Mouse (Mus musculus) gastrocnemius, postnatal 25 days (tissue): Measurements from ENCODE around the gene Speg. TPM values are rescaled to one million over a fixed set of nuclear protein-coding genes. Genes with fewer than 3 reads are reported as not detected.

Experiments
- DNase-seq: peaks from one replicate; pipeline ENCODE4 v3.0.0; 2022
- total RNA-seq, 2 experiments: library from RNA; stranded (reverse); gene quantifications; 1 replicate in 1 of 2; 2 replicates in 1 of 2; pipeline ENCODE4 v1.2.3; 2021

The Speg gene
- total RNA-seq, 2 experiments from 2014 or later, result 200 to 244 TPM

DNA sequence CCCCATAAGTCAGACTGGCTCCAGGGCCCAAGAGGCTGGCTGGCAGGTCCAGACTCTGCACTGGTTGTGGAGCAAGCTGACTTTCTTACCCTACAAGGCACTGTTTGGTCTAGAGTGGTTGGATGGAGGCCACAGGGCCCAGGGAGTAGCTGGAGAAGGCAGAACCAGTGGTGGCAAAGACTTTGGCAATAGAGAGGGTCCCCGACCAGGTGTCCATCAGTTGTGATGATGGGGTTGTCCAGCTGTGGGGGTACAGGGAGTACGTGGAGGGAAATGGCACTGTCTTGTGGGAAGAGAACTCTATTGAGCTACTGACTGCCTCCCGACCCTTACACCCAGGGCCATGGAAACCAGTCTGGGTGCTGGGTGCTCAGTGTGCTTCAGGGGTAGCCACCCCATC lies 18.7 kb downstream of the Speg start:
- DNase-seq, result no peak

DNA sequence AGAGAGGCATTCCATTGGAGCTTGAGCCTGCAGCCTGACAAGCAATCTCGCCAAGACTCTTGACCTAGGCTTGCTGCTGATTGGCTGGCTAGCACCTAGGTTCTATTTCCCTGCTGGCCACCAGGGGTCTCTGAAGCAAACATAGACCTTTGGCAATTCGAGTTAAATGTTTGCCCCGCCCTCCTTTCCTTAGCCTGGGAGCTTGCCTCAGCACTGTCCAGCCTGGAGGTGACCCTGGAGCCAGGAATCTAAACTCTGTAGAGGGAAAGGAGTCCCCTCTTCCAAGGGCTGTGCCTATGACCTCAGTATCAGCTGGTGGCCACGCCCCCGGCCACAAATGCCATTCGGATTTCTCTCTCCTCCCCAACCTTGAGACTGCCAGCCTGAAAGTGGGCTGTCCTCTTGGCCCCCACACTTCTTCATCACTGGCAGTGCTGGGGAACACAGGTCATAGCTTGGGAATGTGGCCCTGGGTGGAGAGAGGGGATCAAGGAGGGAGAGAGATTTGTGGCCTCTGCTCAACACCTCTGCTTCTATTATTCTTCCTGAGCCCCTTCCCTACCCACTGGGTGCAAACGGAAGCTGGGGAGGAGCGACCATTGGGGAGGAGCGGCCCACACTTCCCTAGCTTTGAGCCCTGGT lies 23.8 kb downstream of the Speg start:
- peak; percentile 89 for DNase-seq

- peak; percentile 90 for DNase-seq
Observed at GRCm38 (mm10) chr1:75399755-75400492, 24.8 kb downstream of the Speg start.

GRCm38 (mm10) chr1:75400493-75401115 lies 25.5 kb downstream of the Speg start:
- DNase-seq, result peak; percentile 74

GRCm38 (mm10) chr1:75405547-75405946 lies 30.4 kb downstream of the Speg start:
- no peak for DNase-seq

GRCm38 (mm10) chr1:75406173-75406572 lies 31.1 kb downstream of the Speg start:
- no peak for DNase-seq

GRCm38 (mm10) chr1:75407056-75407455 lies 32.0 kb downstream of the Speg start:
- peak; percentile 63 for DNase-seq

- no peak for DNase-seq
Observed at GRCm38 (mm10) chr1:75408210-75408609, 33.1 kb downstream of the Speg start.

- no peak for DNase-seq
Observed at GRCm38 (mm10) chr1:75409950-75410349, 34.9 kb downstream of the Speg start.

GRCm38 (mm10) chr1:75412196-75412595 lies 37.1 kb downstream of the Speg start:
- no peak for DNase-seq

DNA sequence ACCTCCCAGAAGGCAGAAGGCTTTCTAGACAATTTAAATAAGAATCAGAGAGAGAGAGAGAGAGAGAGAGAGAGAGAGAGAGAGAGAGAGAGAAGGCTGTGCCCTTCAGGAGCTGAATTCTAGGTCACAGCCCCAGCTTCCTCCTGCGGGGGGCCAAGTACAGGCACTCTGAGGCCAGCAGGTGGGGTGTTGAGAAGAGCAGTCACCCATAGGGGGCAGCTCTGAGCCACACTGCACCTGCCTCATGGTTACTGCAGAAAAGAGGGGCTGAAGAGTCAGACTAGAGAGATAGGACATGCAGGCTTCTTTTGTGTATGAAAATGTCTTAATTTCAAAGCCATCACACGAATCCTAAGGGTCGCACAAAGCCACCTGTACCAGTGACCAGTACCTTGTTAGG lies 38.7 kb downstream of the Speg start:
- no peak for DNase-seq

GRCm38 (mm10) chr1:75421794-75422193 lies 46.7 kb downstream of the Speg start:
- no peak for DNase-seq

- DNase-seq, result no peak
Observed at GRCm38 (mm10) chr1:75422216-75422822, 47.2 kb downstream of the Speg start.

DNA sequence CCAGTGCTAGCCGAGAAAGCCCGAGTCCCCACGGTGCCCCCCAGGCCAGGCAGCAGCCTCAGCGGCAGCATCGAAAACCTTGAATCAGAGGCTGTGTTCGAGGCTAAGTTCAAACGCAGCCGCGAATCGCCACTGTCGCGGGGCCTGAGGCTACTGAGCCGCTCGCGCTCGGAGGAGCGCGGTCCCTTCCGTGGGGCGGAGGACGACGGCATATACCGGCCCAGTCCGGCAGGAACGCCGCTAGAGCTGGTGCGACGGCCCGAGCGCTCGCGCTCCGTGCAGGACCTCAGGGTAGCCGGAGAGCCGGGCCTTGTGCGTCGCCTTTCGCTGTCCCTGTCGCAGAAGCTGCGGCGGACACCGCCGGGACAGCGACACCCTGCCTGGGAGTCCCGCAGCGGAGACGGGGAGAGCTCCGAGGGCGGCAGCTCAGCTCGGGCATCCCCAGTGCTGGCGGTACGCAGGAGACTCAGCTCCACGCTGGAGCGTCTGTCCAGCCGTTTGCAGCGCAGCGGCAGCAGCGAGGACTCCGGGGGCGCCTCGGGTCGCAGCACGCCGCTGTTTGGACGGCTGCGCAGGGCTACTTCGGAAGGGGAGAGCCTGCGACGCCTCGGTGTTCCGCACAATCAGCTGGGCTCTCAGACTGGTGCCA lies 47.9 kb downstream of the Speg start:
- no peak for DNase-seq

DNA sequence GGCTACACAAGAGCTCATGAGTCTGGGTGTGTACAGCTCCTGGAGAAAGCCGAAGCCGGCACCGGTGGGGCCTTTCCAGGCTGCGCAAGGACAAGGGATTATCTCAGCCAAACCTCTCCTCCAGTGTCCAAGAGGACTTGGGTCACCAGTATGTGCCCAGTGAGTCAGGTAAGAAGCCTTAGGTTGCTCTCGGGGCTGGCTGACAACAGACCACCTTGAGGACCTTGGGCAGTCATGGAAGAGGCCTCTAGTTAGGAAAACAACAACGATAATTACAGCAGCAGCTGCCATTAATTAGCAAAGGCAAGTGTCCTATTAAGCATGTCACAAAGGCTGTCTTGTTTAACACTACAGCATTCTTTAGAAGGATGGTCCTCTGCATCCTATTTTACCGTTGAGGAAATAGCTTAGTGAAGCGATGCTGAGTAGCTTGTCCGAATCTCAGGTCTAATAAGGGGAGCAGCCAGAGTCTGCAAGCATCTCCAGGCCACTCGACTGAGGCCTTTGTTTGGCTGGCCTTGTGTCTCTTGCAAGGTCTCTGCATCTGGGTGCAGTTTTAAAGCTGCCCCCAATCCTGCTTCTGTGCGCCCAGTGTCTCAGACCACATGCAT lies 48.8 kb downstream of the Speg start:
- DNase-seq, result no peak

DNA sequence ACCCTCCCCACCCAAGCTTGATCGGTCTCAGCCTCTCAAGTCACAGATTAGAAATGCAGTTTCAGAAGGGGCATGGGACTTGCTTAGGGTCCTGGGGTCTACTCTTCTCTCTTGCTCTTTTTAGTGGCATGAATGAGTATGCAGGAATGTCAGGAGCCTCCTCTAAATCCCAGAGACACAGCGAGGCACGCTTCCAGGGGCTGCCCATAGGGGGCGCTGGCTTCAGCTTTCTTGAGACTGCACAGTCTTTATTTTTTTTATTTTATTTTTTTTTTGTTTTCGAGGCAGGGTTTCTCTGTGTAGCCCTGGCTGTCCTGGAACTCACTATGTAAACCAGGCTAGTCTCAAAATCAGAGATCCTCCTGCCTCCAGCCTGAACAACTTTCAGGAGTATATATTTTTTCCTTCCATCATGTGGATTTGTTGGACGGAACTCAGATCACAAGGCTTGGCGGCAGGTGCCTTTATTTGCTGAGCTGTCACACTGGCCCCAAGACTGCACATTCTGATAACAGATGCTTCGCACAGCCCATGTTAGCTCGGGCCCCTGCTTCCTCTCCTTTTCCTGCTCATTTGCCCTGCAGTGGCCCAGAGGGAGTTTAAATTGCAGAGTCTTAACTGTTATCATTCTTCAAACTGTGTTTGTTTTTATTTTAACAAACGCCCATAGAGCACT lies 50.8 kb downstream of the Speg start:
- DNase-seq, result no peak

GRCm38 (mm10) chr1:75435475-75436328 lies 60.6 kb downstream of the Speg start, which contains the start of gene Gmppa:
Gmppa (plus strand) TSS chr1:75435930.
- peak; percentile 82 for DNase-seq

DNA sequence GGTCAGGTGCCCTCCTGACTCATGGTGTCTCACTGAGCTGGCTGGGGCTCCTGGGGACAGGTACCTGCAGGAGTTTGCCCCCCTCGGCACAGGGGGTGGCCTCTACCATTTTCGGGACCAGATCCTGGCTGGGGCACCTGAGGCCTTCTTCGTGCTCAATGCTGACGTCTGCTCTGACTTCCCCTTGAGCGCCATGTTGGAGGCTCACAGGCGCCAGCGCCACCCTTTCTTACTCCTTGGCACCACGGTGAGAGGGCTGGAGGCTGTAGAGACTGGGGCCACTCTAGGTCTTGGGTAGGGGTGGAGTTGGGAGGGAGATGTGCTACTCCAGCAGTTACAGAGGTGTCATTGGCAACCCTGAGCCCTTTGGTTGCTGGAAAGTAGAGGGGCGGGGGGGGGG lies 63.7 kb downstream of the Speg start:
- DNase-seq, result no peak

- DNase-seq, result no peak
Observed at GRCm38 (mm10) chr1:75440661-75441060, 65.6 kb downstream of the Speg start.

GRCm38 (mm10) chr1:75441471-75441996 lies 66.4 kb downstream of the Speg start:
- DNase-seq, result no peak
